Mouse (Mus musculus): Measurements from ENCODE around the gene Rab33b. TPM values are rescaled to one million over a fixed set of nuclear protein-coding genes. Genes with fewer than 3 reads are reported as not detected.

Rab33b gene
- polyA plus RNA-seq, 1 experiment from 2014 or later = 29.5 TPM

DNA sequence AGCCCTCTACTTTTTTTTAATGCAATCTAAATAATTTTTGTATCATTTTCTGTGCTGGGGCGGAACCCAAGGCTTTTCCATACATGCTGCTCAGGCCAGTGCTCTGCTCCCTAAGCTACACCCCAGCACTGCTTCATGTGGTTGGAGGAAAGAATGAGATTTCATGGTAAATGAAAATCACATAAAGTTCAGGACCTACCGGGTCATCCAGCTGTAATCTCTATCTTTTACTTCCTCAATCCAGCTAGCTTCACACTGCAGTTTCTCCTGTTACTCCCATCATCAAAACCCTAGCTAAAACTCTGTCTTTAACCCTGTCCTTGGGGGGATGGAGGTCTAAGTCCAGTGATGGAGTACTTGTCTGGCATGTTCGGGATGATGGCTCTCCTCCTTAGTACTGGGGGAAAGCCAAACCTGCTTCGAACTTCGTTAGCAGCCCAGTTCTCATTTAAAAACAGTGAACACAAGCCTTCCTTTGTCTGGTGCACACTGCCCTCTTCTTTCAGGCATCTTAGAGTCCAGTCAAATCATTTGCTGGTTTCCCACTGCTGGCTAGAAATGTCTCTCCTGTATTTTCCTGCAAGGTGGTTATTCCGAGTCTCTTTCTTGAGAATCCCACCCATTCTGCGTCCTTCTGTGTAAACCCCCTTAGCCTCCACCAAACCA is 6.5 kb downstream of the Rab33b start:
- ATAC-seq (ENCODE audit: low FRiP score, low read depth) = no peak
- no peaks in the 10 kb centered on the region for H3K9me3 ChIP-seq
- H3K4me3 ChIP-seq = no peak overlapping the region
- H3K4me2 ChIP-seq (replicated peaks) = no peak overlapping the region
- WGBS = 76% methylated on average over 7 of the region's 7 CpGs
- H3K27ac ChIP-seq = no peak overlapping the region; the same call in 1 of the 2 replicates
- H3K9ac ChIP-seq = no peak overlapping the region
- peaks cover 17% of the 10 kb centered on the region for H3K4me1 ChIP-seq
- peaks cover 21% of the 10 kb centered on the region for H3K36me3 ChIP-seq
- no peaks in the 10 kb centered on the region for H3K27me3 ChIP-seq

DNA sequence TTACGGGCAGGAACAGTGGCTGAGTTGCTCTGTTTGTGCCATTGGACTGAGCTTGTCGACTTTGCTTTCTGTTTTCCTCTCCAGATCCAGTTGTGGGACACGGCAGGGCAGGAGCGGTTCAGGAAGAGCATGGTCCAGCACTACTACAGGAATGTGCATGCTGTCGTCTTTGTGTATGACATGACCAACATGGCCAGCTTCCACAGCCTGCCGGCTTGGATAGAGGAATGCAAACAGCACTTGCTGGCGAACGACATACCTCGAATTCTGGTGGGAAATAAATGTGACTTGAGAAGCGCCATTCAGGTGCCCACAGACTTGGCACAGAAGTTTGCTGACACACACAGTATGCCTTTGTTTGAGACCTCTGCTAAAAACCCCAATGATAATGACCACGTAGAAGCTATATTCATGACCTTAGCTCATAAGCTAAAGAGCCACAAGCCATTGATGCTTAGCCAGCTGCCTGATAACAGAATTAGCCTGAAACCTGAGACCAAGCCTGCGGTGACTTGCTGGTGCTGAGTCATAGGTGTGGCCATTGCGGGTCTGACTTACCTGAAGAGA is 9.6 kb downstream of the Rab33b start:
- Histone ChIP-seq H3K9me3 (no peaks in the 10 kb centered on the region), H3K36me3 (peaks cover 30% of the 10 kb centered on the region), H3K9ac (no peak overlapping the region), H3K4me1 (peaks cover 4% of the 10 kb centered on the region; the same call in 1 of the 2 replicates), H3K4me2 (replicated peaks) (no peak overlapping the region), H3K4me3 (no peak overlapping the region), H3K27me3 (no peaks in the 10 kb centered on the region), H3K27ac (no peak overlapping the region)
- WGBS = 80% methylated on average over 13 of the region's 13 CpGs
- no peak for ATAC-seq (ENCODE audit: low FRiP score, low read depth)

- no peaks in the 10 kb centered on the region for H3K9me3 ChIP-seq
- H3K4me3 ChIP-seq = no peak overlapping the region
- H3K4me2 ChIP-seq (replicated peaks) = no peak overlapping the region
- no peaks in the 10 kb centered on the region for H3K27me3 ChIP-seq
- peaks cover 4% of the 10 kb centered on the region; the same call in 1 of the 2 replicates for H3K4me1 ChIP-seq
- H3K9ac ChIP-seq = no peak overlapping the region
- H3K36me3 ChIP-seq = peaks cover 30% of the 10 kb centered on the region
- H3K27ac ChIP-seq = no peak overlapping the region
- 84% methylated on average over 2 of the region's 2 CpGs for WGBS
- no peak for ATAC-seq (ENCODE audit: low FRiP score, low read depth)
These were observed 10.7 kb downstream of the Rab33b start for GRCm38 (mm10) chr3:51494466-51494865.

DNA sequence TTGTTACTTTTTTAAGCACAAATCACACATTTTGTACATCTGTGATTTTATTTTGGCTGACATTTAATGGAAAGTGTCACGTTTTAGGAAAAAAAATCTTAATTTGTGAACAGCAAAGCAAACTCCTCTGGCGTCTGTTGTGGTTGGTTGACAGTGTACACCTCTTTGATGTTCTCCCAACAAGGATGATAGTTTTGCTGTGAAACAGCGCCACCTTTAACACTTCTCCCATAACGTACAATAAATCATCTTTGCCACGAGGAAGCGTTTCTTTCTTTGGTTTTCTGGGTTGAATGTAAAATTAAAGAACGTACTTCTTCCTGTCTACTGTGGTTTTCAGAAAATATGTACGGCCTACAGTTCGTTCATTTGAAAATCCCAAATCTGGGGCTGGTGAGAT is 11.9 kb downstream of the Rab33b start:
- Histone ChIP-seq H3K4me2 (replicated peaks) (no peak overlapping the region), H3K27me3 (no peaks in the 10 kb centered on the region), H3K4me1 (no peaks in the 10 kb centered on the region), H3K4me3 (no peak overlapping the region), H3K9ac (no peak overlapping the region), H3K9me3 (no peaks in the 10 kb centered on the region), H3K36me3 (peaks cover 30% of the 10 kb centered on the region), H3K27ac (no peak overlapping the region)
- ATAC-seq (ENCODE audit: low FRiP score, low read depth) = no peak
- 90% methylated on average over 9 of the region's 9 CpGs for WGBS

DNA sequence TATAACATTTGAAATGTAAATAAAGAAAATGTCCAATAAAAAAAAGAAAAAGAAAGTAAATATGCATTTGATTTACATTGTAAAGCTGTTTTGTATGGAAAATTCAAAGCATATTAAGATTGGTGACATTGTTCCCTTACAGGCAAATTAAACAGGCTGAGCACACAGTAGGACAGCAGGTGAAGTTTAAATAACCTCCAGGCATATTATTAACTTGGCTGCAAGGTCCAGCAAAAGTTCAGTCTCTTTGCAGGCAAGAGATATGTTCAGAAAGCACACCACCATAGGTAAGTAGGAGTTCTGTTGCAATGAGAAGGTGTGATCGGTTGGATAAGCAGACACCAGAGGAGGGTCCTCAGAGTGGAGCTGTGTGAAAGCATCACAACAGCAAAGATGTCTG is 14.3 kb downstream of the Rab33b start:
- Histone ChIP-seq H3K4me3 (no peak overlapping the region), H3K4me1 (no peaks in the 10 kb centered on the region), H3K27ac (no peak overlapping the region), H3K9me3 (no peaks in the 10 kb centered on the region), H3K36me3 (peaks cover 27% of the 10 kb centered on the region), H3K9ac (no peak overlapping the region), H3K27me3 (no peaks in the 10 kb centered on the region), H3K4me2 (replicated peaks) (no peak overlapping the region)
- ATAC-seq (ENCODE audit: low FRiP score, low read depth) = no peak
- WGBS = 93% methylated on average over 1 of the region's 1 CpGs

- Histone ChIP-seq H3K27ac (no peak overlapping the region), H3K9ac (no peak overlapping the region), H3K4me3 (no peak overlapping the region), H3K4me1 (no peaks in the 10 kb centered on the region), H3K9me3 (no peaks in the 10 kb centered on the region), H3K27me3 (no peaks in the 10 kb centered on the region), H3K4me2 (replicated peaks) (no peak overlapping the region), H3K36me3 (peaks cover 21% of the 10 kb centered on the region)
- ATAC-seq (ENCODE audit: low FRiP score, low read depth) = no peak
- 81% methylated on average over 5 of the region's 5 CpGs for WGBS
These were observed 14.9 kb downstream of the Rab33b start for GRCm38 (mm10) chr3:51498659-51499058.

- Histone ChIP-seq H3K27ac (no peak overlapping the region), H3K9ac (no peak overlapping the region), H3K4me3 (no peak overlapping the region), H3K4me2 (replicated peaks) (no peak overlapping the region), H3K27me3 (no peaks in the 10 kb centered on the region), H3K4me1 (no peaks in the 10 kb centered on the region), H3K9me3 (no peaks in the 10 kb centered on the region), H3K36me3 (peaks cover 11% of the 10 kb centered on the region)
- WGBS = 94% methylated on average over 4 of the region's 4 CpGs
- no peak for ATAC-seq (ENCODE audit: low FRiP score, low read depth)
These were observed 16.2 kb downstream of the Rab33b start for GRCm38 (mm10) chr3:51499876-51500275.

DNA sequence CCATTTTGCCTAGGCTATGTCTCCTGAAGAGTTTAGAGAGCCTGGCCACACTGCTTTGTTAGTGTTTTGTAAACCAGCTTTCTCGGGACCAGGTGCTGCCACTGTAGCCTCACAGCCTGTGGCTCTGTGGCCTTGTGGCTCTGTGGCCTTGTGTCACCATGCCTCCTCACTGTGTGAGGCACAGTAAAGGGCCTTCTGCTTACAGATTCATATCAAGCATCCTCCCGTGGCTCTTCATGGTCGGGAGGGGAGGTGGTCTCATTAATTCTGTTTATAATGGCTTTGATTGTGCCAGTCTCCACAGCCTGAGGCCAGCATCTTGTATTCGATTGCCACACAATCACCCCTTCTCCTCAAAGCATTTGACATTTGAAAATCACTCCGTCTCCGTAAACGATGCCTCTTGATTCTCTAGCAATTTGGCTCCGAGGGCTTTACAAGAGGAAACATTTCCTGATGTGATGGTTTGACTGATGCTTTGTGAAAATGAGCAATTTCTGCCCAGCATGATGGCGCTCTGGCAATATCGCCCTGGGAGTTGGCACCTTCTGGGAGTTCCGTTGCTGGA is 20.7 kb downstream of the Rab33b start:
- H3K4me3 ChIP-seq = no peak overlapping the region
- H3K4me2 ChIP-seq (replicated peaks) = no peak overlapping the region
- no peaks in the 10 kb centered on the region for H3K27me3 ChIP-seq
- H3K27ac ChIP-seq = no peak overlapping the region
- WGBS = 73% methylated on average over 11 of the region's 11 CpGs
- no peaks in the 10 kb centered on the region for H3K36me3 ChIP-seq
- ATAC-seq (ENCODE audit: low FRiP score, low read depth) = no peak
- H3K9me3 ChIP-seq = no peaks in the 10 kb centered on the region
- H3K9ac ChIP-seq = no peak overlapping the region
- H3K4me1 ChIP-seq = no peaks in the 10 kb centered on the region

DNA sequence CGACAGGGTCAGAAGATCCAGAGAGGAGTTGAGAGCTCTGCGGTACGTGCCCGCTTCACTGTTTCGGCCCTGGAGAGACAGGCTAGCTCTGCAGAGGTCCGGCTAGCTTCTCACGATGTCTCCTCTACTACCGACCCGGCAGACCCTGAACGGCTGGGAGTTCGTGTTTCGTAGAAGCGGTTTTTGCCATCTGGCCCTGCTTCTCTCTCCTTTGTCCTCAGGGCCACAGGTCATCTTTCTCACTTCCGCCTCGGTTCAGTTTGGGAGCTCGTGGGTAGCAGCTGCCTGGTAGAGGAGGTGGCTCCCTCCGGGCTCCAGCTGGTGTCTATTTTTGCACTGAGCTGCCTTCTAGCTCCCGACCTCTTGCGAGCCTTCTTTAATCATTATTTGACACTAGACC is 21.7 kb downstream of the Rab33b start:
- Histone ChIP-seq H3K4me1 (no peaks in the 10 kb centered on the region), H3K9ac (no peak overlapping the region), H3K27me3 (no peaks in the 10 kb centered on the region), H3K27ac (no peak overlapping the region), H3K9me3 (no peaks in the 10 kb centered on the region), H3K4me3 (no peak overlapping the region), H3K36me3 (no peaks in the 10 kb centered on the region), H3K4me2 (replicated peaks) (no peak overlapping the region)
- no peak; the same call in 1 of the 2 replicates for ATAC-seq (ENCODE audit: low FRiP score, low read depth)
- WGBS = 70% methylated on average over 19 of the region's 19 CpGs

GRCm38 (mm10) chr3:51510903-51511302 is 27.2 kb downstream of the Rab33b start:
- no peaks in the 10 kb centered on the region for H3K9me3 ChIP-seq
- no peaks in the 10 kb centered on the region for H3K27me3 ChIP-seq
- no peak overlapping the region for H3K9ac ChIP-seq
- no peak for ATAC-seq (ENCODE audit: low FRiP score, low read depth)
- peak overlapping the region; percentile 32 for H3K4me2 ChIP-seq (replicated peaks)
- H3K4me1 ChIP-seq = no peaks in the 10 kb centered on the region
- H3K27ac ChIP-seq = no peak overlapping the region
- WGBS = 30% methylated on average over 8 of the region's 8 CpGs
- 0 out of 2 replicates have a peak overlapping the region, but pooled peaks have one; percentile 2 for H3K4me3 ChIP-seq
- H3K36me3 ChIP-seq = no peaks in the 10 kb centered on the region

- 94% methylated on average over 5 of the region's 5 CpGs for WGBS
- Histone ChIP-seq H3K36me3 (no peaks in the 10 kb centered on the region), H3K9me3 (no peaks in the 10 kb centered on the region), H3K27ac (no peak overlapping the region), H3K9ac (no peak overlapping the region), H3K4me2 (replicated peaks) (no peak overlapping the region), H3K4me1 (no peaks in the 10 kb centered on the region), H3K4me3 (no peak overlapping the region), H3K27me3 (no peaks in the 10 kb centered on the region)
- no peak for ATAC-seq (ENCODE audit: low FRiP score, low read depth)
These were observed 28.3 kb downstream of the Rab33b start for GRCm38 (mm10) chr3:51511983-51512382.

DNA sequence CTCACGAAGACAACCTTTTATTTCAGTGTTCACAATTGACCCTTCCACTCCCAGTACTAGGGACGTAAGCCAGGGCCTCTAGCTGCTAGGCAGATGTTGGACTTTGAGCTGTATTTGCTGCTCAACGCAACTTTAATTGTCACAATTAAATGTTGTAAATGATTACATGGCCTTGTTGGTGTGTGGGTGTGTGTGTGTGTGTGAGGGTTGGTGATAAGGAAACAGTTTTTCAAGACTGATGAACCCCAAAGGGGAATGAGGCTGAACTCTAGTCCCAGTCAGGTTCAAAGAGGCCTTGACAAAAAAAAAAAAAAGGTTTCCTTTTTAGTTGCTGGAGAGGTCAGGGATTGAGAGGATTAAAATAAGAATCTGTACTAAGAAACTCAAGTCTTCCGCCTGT is 33.7 kb downstream of the Rab33b start:
- H3K4me1 ChIP-seq = no peaks in the 10 kb centered on the region
- 71% methylated on average over 4 of the region's 4 CpGs for WGBS
- H3K27ac ChIP-seq = no peak overlapping the region
- H3K9ac ChIP-seq = no peak overlapping the region
- no peak overlapping the region for H3K4me3 ChIP-seq
- no peaks in the 10 kb centered on the region for H3K27me3 ChIP-seq
- ATAC-seq (ENCODE audit: low FRiP score, low read depth) = no peak
- no peak overlapping the region for H3K4me2 ChIP-seq (replicated peaks)
- H3K9me3 ChIP-seq = no peaks in the 10 kb centered on the region
- H3K36me3 ChIP-seq = peaks cover 37% of the 10 kb centered on the region

All from limb, embryonic 13.5 days (tissue).